Mouse (Mus musculus) megakaryocyte, embryonic 14.5 days (primary cell): ENCODE data around the gene Fgfr2.

ENCODE experiments used
- FLI1 ChIP-seq: IDR thresholded peaks from 2 replicates; pipeline ENCODE4 v1.6.1; 2012; ENCODE audit warnings: low read length, inconsistent platforms, mixed read lengths
- GATA1 ChIP-seq: IDR thresholded peaks from 3 replicates; pipeline ENCODE4 v1.6.1; 2012; ENCODE audit warnings: mixed read lengths, low read length, inconsistent platforms, borderline replicate concordance

DNA sequence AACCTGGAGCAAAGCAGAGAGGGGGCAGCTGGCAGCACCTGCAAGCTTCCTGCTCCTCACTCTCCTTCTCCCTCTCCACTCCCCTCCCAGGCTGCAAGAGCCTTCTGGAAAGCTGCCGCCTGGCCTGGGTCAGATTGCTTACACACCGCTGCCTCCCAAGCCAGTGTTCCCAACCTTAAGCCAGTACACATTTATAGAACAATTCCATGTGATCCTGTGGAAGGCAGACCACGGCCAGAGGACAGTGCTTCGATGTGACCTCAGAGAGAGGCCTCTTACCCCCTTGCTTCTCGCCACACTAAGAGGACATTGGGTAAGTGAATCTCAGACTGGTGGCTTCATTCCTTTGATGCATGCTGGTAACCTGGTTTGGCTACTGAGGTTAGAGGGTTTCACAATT, 2570.4 kb downstream of the Fgfr2 start:
- TF ChIP-seq GATA1 (no peak), FLI1 (no peak)
